Mouse (Mus musculus) midbrain, embryonic 16.5 days (tissue): ENCODE measurements around the gene Tbxas1. TPM values are rescaled to one million over a fixed set of nuclear protein-coding genes. Genes with fewer than 3 reads are reported as not detected.
A peak's percentile ranks its signal among the peaks of the same experiment; 100 is the strongest.

Experiments
- ATAC-seq: fragments of 200-750 bp; cut with Nextera tagmentation; 2 replicates; pipeline ENCODE4 v1.8.0; 2017; ENCODE audit warnings: moderate TSS enrichment
- H3K27ac ChIP-seq: fragments of 300-500 bp; sonication (generic); 2 replicates; pipeline ENCODE4 v1.5.1; 2014; ENCODE audit warnings: mild to moderate bottlenecking, low read length, mixed read lengths
- H3K27me3 ChIP-seq: fragments of 300-500 bp; sonication (generic); 2 replicates; pipeline ENCODE4 v1.6.1; 2014; ENCODE audit warnings: low read depth, low read length, mixed read lengths; ENCODE audit not compliant: control insufficient read depth, insufficient read depth
- H3K36me3 ChIP-seq: fragments of 300-500 bp; sonication (generic); 2 replicates; pipeline ENCODE4 v1.6.1; 2014; ENCODE audit warnings: mild to moderate bottlenecking, low read length, moderate library complexity, mixed read lengths; ENCODE audit not compliant: control insufficient read depth, insufficient read depth
- H3K4me1 ChIP-seq: fragments of 300-500 bp; sonication (generic); 2 replicates; pipeline ENCODE4 v1.6.1; 2014; ENCODE audit warnings: mild to moderate bottlenecking, low read length, mixed read lengths; ENCODE audit not compliant: control insufficient read depth, insufficient read depth
- H3K4me2 ChIP-seq: fragments of 300-500 bp; sonication (generic); 2 replicates; pipeline ENCODE4 v1.6.1; 2014; ENCODE audit warnings: mild to moderate bottlenecking, low read length, mixed read lengths
- H3K4me3 ChIP-seq: fragments of 300-500 bp; sonication (generic); 2 replicates; pipeline ENCODE4 v1.5.1; 2014; ENCODE audit warnings: low read depth, mild to moderate bottlenecking, low read length, moderate library complexity, mixed read lengths
- H3K9ac ChIP-seq: fragments of 300-500 bp; sonication (generic); 2 replicates; pipeline ENCODE4 v1.6.1; 2014; ENCODE audit warnings: low read depth, low read length, mixed read lengths
- H3K9me3 ChIP-seq: fragments of 300-500 bp; sonication (generic); replicated peaks from 2 replicates; pipeline ENCODE4 v1.6.1; 2014; ENCODE audit warnings: mild to moderate bottlenecking, low read length, mixed read lengths; ENCODE audit not compliant: control insufficient read depth, poor library complexity, severe bottlenecking
- WGBS: fragments of 180-500 bp; shearing (Covaris S2); extraction: QIAGEN DNeasy Blood & Tissue Kit; methylation state at CpG from one replicate; pipeline ENCODE4 v1.1.7; 2014; 5-methylcytosine and 5-hydroxymethylcytosine counted together
- polyA plus RNA-seq: library from polyadenylated mRNA; unstranded; fragments of >200 nt; fragmentation: Nextera tagmentation; extraction: Ambion mirVana; gene quantifications from 2 replicates; pipeline ENCODE4 v1.2.1, GENCODE M21; 2015

Tbxas1 gene
- polyA plus RNA-seq, 1 experiment from 2014 or later: 1.8 TPM

DNA sequence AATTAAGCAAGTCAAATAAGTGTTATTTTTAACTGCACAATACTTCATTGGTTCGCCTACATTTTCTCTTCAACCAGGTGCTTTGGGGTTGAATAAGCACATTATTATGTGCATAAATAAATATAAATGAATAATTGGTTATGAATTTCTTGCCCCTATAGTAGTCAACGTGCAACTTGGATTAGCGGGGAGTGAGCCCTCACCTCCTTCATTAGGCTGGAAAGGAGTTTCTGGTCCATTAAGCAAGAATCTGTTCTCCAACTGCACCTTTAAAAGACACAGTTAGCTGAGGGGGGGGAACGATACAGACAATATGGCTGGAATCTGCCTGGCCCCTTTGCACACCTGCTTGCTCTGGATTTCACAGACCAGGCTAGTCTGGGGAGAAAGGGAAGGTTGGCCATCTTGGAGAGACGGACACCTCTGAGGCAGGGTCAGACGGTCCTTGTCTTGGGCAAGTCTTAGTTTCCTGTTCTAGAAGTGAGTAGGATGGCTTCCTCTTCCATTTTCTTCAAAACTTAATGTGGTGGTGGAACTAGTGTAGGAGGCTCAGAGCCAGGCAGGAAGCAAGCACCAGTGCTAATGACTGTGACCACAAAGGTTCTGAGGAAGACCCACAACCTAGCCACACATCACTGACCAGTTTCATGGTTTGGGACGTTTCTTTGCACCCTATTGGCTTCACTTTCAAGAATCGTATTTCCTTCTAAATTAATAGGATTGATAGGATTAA, 99.5 kb downstream of the Tbxas1 start:
- H3K4me2 ChIP-seq: no peak overlapping the region
- WGBS: 85% methylated on average over 8 of the region's 8 CpGs
- no peaks in the 10 kb centered on the region for H3K36me3 ChIP-seq
- H3K4me3 ChIP-seq: no peak overlapping the region
- ATAC-seq: no peak
- H3K9ac ChIP-seq: no peak overlapping the region
- H3K4me1 ChIP-seq: no peaks in the 10 kb centered on the region
- no peaks in the 10 kb centered on the region for H3K27me3 ChIP-seq
- no peak overlapping the region for H3K27ac ChIP-seq
- H3K9me3 ChIP-seq: no peaks in the 10 kb centered on the region

DNA sequence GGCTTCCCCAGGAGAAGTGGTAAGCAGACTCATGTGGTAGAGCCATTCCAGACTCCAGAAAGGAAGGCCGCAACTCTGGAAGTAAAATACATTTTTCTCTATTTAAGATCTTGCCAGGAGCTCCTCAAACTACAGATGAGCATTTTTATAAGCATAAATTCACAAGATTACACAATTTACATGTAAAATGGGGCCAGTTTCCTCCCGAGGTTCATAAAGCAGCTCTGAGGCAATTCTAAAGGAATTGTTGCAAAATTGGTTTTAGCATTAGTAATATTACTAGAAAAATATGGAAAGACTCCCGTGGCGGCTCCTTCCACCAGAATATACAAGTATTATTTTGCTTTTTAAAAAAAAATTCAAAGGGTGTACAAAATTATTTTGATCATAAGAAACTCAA, 100.7 kb downstream of the Tbxas1 start:
- no peak for ATAC-seq
- 85% methylated on average over 4 of the region's 4 CpGs for WGBS
- no peaks in the 10 kb centered on the region for H3K4me1 ChIP-seq
- no peaks in the 10 kb centered on the region for H3K9me3 ChIP-seq
- no peak overlapping the region for H3K4me2 ChIP-seq
- no peaks in the 10 kb centered on the region for H3K27me3 ChIP-seq
- no peak overlapping the region for H3K27ac ChIP-seq
- no peak overlapping the region for H3K4me3 ChIP-seq
- no peaks in the 10 kb centered on the region for H3K36me3 ChIP-seq
- no peak overlapping the region for H3K9ac ChIP-seq

DNA sequence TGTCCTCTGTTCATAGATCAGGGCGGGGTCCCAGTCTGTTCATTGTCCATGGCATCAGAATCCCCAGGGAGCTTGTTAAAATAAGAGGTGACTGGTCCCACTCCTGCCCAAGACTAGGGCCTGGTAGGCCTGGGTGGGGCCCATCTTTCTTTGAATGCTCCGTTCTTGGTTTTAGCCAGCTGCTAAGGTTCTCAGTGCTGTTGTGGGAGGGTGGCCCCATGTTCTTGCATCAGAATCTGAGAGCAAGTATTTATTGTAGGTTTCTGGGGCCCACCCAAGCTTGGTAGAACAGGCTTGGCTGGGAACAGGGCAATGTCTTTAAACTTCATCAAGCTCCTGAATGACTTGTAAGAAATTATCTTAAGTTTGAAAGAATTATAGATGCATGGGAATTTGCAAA, 101.2 kb downstream of the Tbxas1 start:
- no peak overlapping the region for H3K4me2 ChIP-seq
- H3K9me3 ChIP-seq: no peaks in the 10 kb centered on the region
- WGBS: 74% methylated on average over 2 of the region's 2 CpGs
- no peak overlapping the region for H3K4me3 ChIP-seq
- H3K27ac ChIP-seq: no peak overlapping the region
- no peak for ATAC-seq
- H3K4me1 ChIP-seq: no peaks in the 10 kb centered on the region
- H3K9ac ChIP-seq: no peak overlapping the region
- no peaks in the 10 kb centered on the region for H3K27me3 ChIP-seq
- H3K36me3 ChIP-seq: no peaks in the 10 kb centered on the region

- Histone ChIP-seq H3K4me2 (no peak overlapping the region), H3K27ac (no peak overlapping the region), H3K36me3 (no peaks in the 10 kb centered on the region), H3K4me3 (no peak overlapping the region), H3K4me1 (no peaks in the 10 kb centered on the region), H3K27me3 (no peaks in the 10 kb centered on the region), H3K9ac (no peak overlapping the region), H3K9me3 (no peaks in the 10 kb centered on the region)
- ATAC-seq: no peak
- WGBS: 86% methylated on average over 11 of the region's 11 CpGs
These were observed 105.9 kb downstream of the Tbxas1 start for GRCm38 (mm10) chr6:38980921-38981715.

GRCm38 (mm10) chr6:38982071-38982470, 106.9 kb downstream of the Tbxas1 start:
- H3K9ac ChIP-seq: no peak overlapping the region

GRCm38 (mm10) chr6:38982656-38983055, 107.5 kb downstream of the Tbxas1 start:
- H3K9me3 ChIP-seq: no peaks in the 10 kb centered on the region
- H3K27ac ChIP-seq: no peak overlapping the region
- H3K9ac ChIP-seq: no peak overlapping the region
- H3K27me3 ChIP-seq: no peaks in the 10 kb centered on the region
- H3K36me3 ChIP-seq: no peaks in the 10 kb centered on the region
- H3K4me3 ChIP-seq: no peak overlapping the region
- 82% methylated on average over 4 of the region's 4 CpGs for WGBS
- no peaks in the 10 kb centered on the region for H3K4me1 ChIP-seq
- H3K4me2 ChIP-seq: no peak overlapping the region
- ATAC-seq: no peak

More at GRCm38 (mm10) chr6:38982071-38982470, 106.9 kb downstream of the Tbxas1 start:
- Histone ChIP-seq H3K9me3 (no peaks in the 10 kb centered on the region), H3K4me2 (no peak overlapping the region), H3K27me3 (no peaks in the 10 kb centered on the region), H3K36me3 (no peaks in the 10 kb centered on the region), H3K27ac (no peak overlapping the region), H3K4me3 (no peak overlapping the region), H3K4me1 (no peaks in the 10 kb centered on the region)
- 96% methylated on average over 8 of the region's 8 CpGs for WGBS
- no peak for ATAC-seq

DNA sequence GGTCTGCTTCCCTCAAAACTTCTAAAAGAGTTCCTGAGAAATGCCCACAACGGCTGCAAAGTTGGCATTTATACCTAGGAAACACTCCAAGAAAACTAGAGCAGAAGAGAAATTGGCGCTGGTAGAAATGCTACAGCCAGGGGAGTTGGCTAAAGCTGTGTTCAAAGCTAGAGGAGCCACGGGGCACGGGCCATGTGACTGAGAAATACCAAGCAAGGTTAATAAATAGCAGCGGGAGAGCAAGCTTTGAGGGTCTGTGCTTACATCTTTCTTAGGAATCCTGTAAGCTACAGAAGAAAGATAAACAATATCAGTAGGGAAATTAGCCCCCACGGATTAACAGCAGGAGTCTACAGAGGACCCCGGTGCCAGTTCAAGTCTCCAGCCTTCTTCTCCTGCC, 107.9 kb downstream of the Tbxas1 start:
- WGBS: 48% methylated on average over 7 of the region's 7 CpGs
- no peak overlapping the region for H3K9ac ChIP-seq
- H3K4me3 ChIP-seq: no peak overlapping the region
- H3K9me3 ChIP-seq: no peaks in the 10 kb centered on the region
- 0 out of 2 replicates have a peak, but pooled peaks have one; percentile 21 for ATAC-seq
- no peak overlapping the region for H3K27ac ChIP-seq
- no peaks in the 10 kb centered on the region for H3K27me3 ChIP-seq
- no peaks in the 10 kb centered on the region for H3K36me3 ChIP-seq
- H3K4me2 ChIP-seq: no peak overlapping the region
- H3K4me1 ChIP-seq: no peaks in the 10 kb centered on the region

GRCm38 (mm10) chr6:38984626-38985025, 109.4 kb downstream of the Tbxas1 start:
- Histone ChIP-seq H3K4me1 (no peaks in the 10 kb centered on the region), H3K9ac (no peak overlapping the region), H3K4me3 (no peak overlapping the region), H3K36me3 (no peaks in the 10 kb centered on the region), H3K27ac (no peak overlapping the region), H3K27me3 (no peaks in the 10 kb centered on the region), H3K9me3 (no peaks in the 10 kb centered on the region), H3K4me2 (no peak overlapping the region)
- no peak for ATAC-seq
- 89% methylated on average over 2 of the region's 2 CpGs for WGBS

DNA sequence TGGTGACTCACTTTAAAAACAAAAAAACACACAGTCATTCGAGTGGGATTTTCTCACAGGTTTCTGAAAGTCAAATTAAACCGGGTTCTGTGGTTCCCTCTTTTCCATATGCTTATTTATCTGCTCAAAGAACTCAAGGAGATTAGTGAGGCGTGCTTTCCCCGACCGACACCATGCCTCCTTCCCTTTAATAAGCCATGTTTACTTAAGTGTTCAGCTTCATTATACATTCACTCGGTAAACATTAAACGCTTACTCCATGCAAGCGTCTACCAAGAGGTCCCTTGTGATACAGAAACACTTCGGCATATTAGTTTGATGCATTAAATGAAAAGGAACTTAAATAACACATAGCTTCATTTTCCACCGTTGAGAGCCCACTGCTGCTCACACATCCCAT, 111.4 kb downstream of the Tbxas1 start:
- Histone ChIP-seq H3K27me3 (no peaks in the 10 kb centered on the region), H3K27ac (no peak overlapping the region), H3K36me3 (no peaks in the 10 kb centered on the region), H3K4me3 (no peak overlapping the region), H3K9ac (no peak overlapping the region), H3K4me1 (no peaks in the 10 kb centered on the region), H3K4me2 (no peak overlapping the region), H3K9me3 (no peaks in the 10 kb centered on the region)
- no peak for ATAC-seq
- WGBS: 60% methylated on average over 10 of the region's 10 CpGs
